In genomic region chr12:108277341-108277841, GRCm38 (mm10) we compare ENCODE assay signal across 9 mouse cellular contexts. TPM values are rescaled to one million over a fixed set of nuclear protein-coding genes. Genes with fewer than 3 reads are reported as not detected.
DNase-seq lines count a peak whose midpoint lies in the region; ATAC-seq and TF ChIP-seq lines count a peak whose summit lies in the region.
"Had no signal": no experiment of that assay in that cellular context is flagged by ENCODE, and none has a peak within 500 bp of the region (broad histone marks: within the 10 kb centered on the region; RNA-seq: fewer than 3 reads in every experiment).

No protein-coding gene starts in this region.

- no peak for TF ChIP-seq POLR2A in heart, adult 2 months (IDR thresholded peaks at IDR 0.05; ENCODE audit: insufficient read depth, low read depth, low read length)
- no peak for TF ChIP-seq POLR2A in CH12.LX (IDR thresholded peaks at IDR 0.05; ENCODE audit: low read depth, low read length)

- 53% methylated on average over 12 of the region's 12 CpGs for WGBS in heart, adult 2 months
- 2% methylated on average over 12 of the region's 12 CpGs for WGBS in embryonic facial prominence, embryonic 14.5 days
- 7% methylated on average over 12 of the region's 12 CpGs for WGBS in limb, embryonic 15.5 days

- no peak overlapping the region for H3K4me3 ChIP-seq in heart, adult 2 months
- H3K4me3 ChIP-seq in CH12.LX (replicated peaks in 1 of 3; ENCODE audit: low read depth in 2 of 3, low read length in 2 of 3, poor library complexity in 1 of 3), result no peak overlapping the region
- peak overlapping the region; percentile 15; the same call in 1 of the 2 replicates for H3K4me3 ChIP-seq in embryonic facial prominence, embryonic 14.5 days (ENCODE audit: low read depth, low read length)
- no peak overlapping the region for H3K4me3 ChIP-seq in limb, embryonic 15.5 days

- DNase-seq in heart, adult 2 months, result no peak
- DNase-seq in heart, postnatal 25 days (ENCODE audit: low spot score), result no peak
- no peak for DNase-seq in CH12.LX (ENCODE audit: extremely low read depth)
- peak; percentile 69 for DNase-seq in embryonic facial prominence, embryonic 14.5 days (ENCODE audit: low spot score)
- no peak for DNase-seq in layer of hippocampus, adult 9-10 months (ENCODE audit: low spot score)
- DNase-seq in adrenal gland, postnatal 25 days, result no peak
- no peak for DNase-seq in layer of hippocampus, postnatal 36 days

- in situ Hi-C loops in CH12.LX (cut with MboI; ENCODE audit: low pct_ligation_motif_present, low pct_unique_long_range_greater_than_20kb, low sequenced_read_pairs), result no loop called here

- TF ChIP-seq CTCF in heart, adult 2 months (IDR thresholded peaks at IDR 0.05), result 0 out of 2 replicates have a peak, but pooled peaks have one; percentile 23
- no peak for TF ChIP-seq CTCF in CH12.LX (conservative IDR thresholded peaks at IDR 0.05 in 1 of 2, IDR thresholded peaks at IDR 0.05 in 1 of 2; ENCODE audit: low read depth in 2 of 2, low read length in 2 of 2)

- peak; percentile 19; the same call in 1 of the 2 replicates for ATAC-seq in embryonic facial prominence, embryonic 14.5 days (ENCODE audit: low read depth)
- ATAC-seq in limb, embryonic 15.5 days (ENCODE audit: insufficient number of reproducible peaks, low FRiP score, low TSS enrichment, low read depth), result no peak

- H3K27ac ChIP-seq in heart, adult 2 months, result no peak overlapping the region
- no peak overlapping the region for H3K27ac ChIP-seq in CH12.LX (ENCODE audit: insufficient read depth, low read depth)
- H3K27ac ChIP-seq in embryonic facial prominence, embryonic 14.5 days (replicated peaks; ENCODE audit: low read depth, low read length), result no peak overlapping the region
- no peak overlapping the region for H3K27ac ChIP-seq in limb, embryonic 15.5 days

- TF ChIP-seq RAD21 in CH12.LX (IDR thresholded peaks at IDR 0.05; ENCODE audit: low read depth, low read length), result no peak

- no peak overlapping the region for H3K4me2 ChIP-seq in CH12.LX (ENCODE audit: insufficient read depth, low read depth, poor library complexity, severe bottlenecking)
- peak overlapping the region; percentile 85 for H3K4me2 ChIP-seq in embryonic facial prominence, embryonic 14.5 days (ENCODE audit: low read depth, low read length)
- H3K4me2 ChIP-seq in limb, embryonic 15.5 days, result peak overlapping the region; percentile 7; the same call in 1 of the 2 replicates

- H3K9me3 ChIP-seq in CH12.LX (replicated peaks; ENCODE audit: low read length), result no peaks in the 10 kb centered on the region
- no peaks in the 10 kb centered on the region for H3K9me3 ChIP-seq in embryonic facial prominence, embryonic 14.5 days (ENCODE audit: control insufficient read depth, low read length)
- no peaks in the 10 kb centered on the region for H3K9me3 ChIP-seq in limb, embryonic 15.5 days

- TF ChIP-seq EP300 in heart, adult 2 months (IDR thresholded peaks at IDR 0.05; ENCODE audit: insufficient read depth, low read depth, low read length), result no peak
- TF ChIP-seq EP300 in CH12.LX (IDR thresholded peaks at IDR 0.05; ENCODE audit: low read length), result no peak

- dilution Hi-C loops in CH12.LX (cut with MboI; ENCODE audit: extremely low pct_ligation_motif_present, extremely low pct_unique_long_range_greater_than_20kb, low sequenced_read_pairs), result no loop called here

- H3K79me2 ChIP-seq in heart, adult 2 months (replicated peaks; ENCODE audit: control insufficient read depth, insufficient read depth, low read length), result no peaks in the 10 kb centered on the region
- no peaks in the 10 kb centered on the region for H3K79me2 ChIP-seq in CH12.LX (replicated peaks; ENCODE audit: control insufficient read depth, extremely low read depth, insufficient read depth, poor library complexity, severe bottlenecking)

- no peaks in the 10 kb centered on the region for H3K36me3 ChIP-seq in heart, adult 2 months (ENCODE audit: control insufficient read depth, insufficient read depth, low read length)
- H3K36me3 ChIP-seq in CH12.LX (replicated peaks in 1 of 2; ENCODE audit: control insufficient read depth in 1 of 2, insufficient read depth in 1 of 2, low read length in 1 of 2), result no peaks in the 10 kb centered on the region
- H3K36me3 ChIP-seq in embryonic facial prominence, embryonic 14.5 days (ENCODE audit: control insufficient read depth, insufficient read depth, low read length), result no peaks in the 10 kb centered on the region
- H3K36me3 ChIP-seq in limb, embryonic 15.5 days, result no peaks in the 10 kb centered on the region
- H3K36me3 ChIP-seq: G1E had no signal

- H3K9ac ChIP-seq in heart, adult 2 months (ENCODE audit: low read depth, low read length), result no peak overlapping the region
- H3K9ac ChIP-seq in CH12.LX (ENCODE audit: insufficient read depth, low read depth), result no peak overlapping the region
- no peak overlapping the region for H3K9ac ChIP-seq in embryonic facial prominence, embryonic 14.5 days (ENCODE audit: low read depth, low read length)
- no peak overlapping the region for H3K9ac ChIP-seq in limb, embryonic 15.5 days

- intact Hi-C loops in heart, adult 2 months (cut with DNase I), result no loop called here
- intact Hi-C loops in heart, postnatal 25 days (cut with DNase I), result no loop called here

- no peaks in the 10 kb centered on the region for H3K27me3 ChIP-seq in heart, adult 2 months (ENCODE audit: control insufficient read depth, insufficient read depth, low read length)
- peaks cover 6% of the 10 kb centered on the region for H3K27me3 ChIP-seq in CH12.LX (replicated peaks)
- H3K27me3 ChIP-seq in embryonic facial prominence, embryonic 14.5 days (replicated peaks; ENCODE audit: control insufficient read depth, insufficient read depth, low read length), result no peaks in the 10 kb centered on the region
- no peaks in the 10 kb centered on the region; the same call in 1 of the 2 replicates for H3K27me3 ChIP-seq in limb, embryonic 15.5 days

- peaks cover 5% of the 10 kb centered on the region for H3K4me1 ChIP-seq in heart, adult 2 months (ENCODE audit: control insufficient read depth, insufficient read depth, low read length)
- peaks cover 2 to 29% of the 10 kb centered on the region in 2 experiments; a peak in 3 of 4 replicates for H3K4me1 ChIP-seq in CH12.LX (ENCODE audit: control insufficient read depth in 1 of 2, insufficient read depth in 2 of 2)
- H3K4me1 ChIP-seq in embryonic facial prominence, embryonic 14.5 days (ENCODE audit: control insufficient read depth, insufficient read depth, low read length), result peaks cover 45% of the 10 kb centered on the region
- peaks cover 56% of the 10 kb centered on the region for H3K4me1 ChIP-seq in limb, embryonic 15.5 days

TF ChIP-seq in CH12.LX, 34 proteins besides CTCF, POLR2A, EP300 and RAD21:
- TF ChIP-seq BHLHE40 (IDR thresholded peaks at IDR 0.05; ENCODE audit: low read depth, low read length) (peak; percentile 51; the same call in 1 of the 2 replicates), POLR2AphosphoS2 (IDR thresholded peaks at IDR 0.05; ENCODE audit: low read depth, low read length) (no peak), GABPA (IDR thresholded peaks at IDR 0.05; ENCODE audit: insufficient replicate concordance, low read depth, low read length) (no peak), IRF4 (IDR thresholded peaks at IDR 0.05; ENCODE audit: low read depth, low read length) (no peak), USF2 (conservative IDR thresholded peaks at IDR 0.05; ENCODE audit: low read depth, low read length) (no peak), NELFE (IDR thresholded peaks at IDR 0.05; ENCODE audit: low read depth, low read length) (no peak)

RNA-seq across cellular contexts. Expression of gene Ccdc85c, which starts 2.2 kb away (rescaled TPM):
- 10 to 100 TPM; 39.2 to 43.9 TPM for total RNA-seq in heart, adult 2 months (2021)
- 27.1 and 29.3 TPM in 2 replicates for polyA plus RNA-seq in heart, adult 2 months (2012; rRNA removed)
- 10 to 100 TPM; 36.4 to 40.9 TPM for total RNA-seq in heart, postnatal 25 days (2021)
- total RNA-seq in CH12.LX (2012; rRNA removed), result 14.0 and 14.6 TPM in 2 replicates
- 14.6 and 15.2 TPM in 2 replicates for total RNA-seq in CH12.LX (2014; rRNA removed)
- polyA plus RNA-seq in CH12.LX (2012; ENCODE audit: insufficient read length, low read depth), result 25.1 and 32.4 TPM in 2 replicates
- 4.2 and 4.7 TPM in 2 replicates for polyA plus RNA-seq in embryonic facial prominence, embryonic 14.5 days (2014; fragmentation: Nextera tagmentation; extraction: Ambion mirVana)
- polyA plus RNA-seq in limb, embryonic 15.5 days (2015; fragmentation: Nextera tagmentation; extraction: Ambion mirVana), result 4.2 and 4.7 TPM in 2 replicates
- 19.4 and 19.9 TPM in 2 replicates for total RNA-seq in adrenal gland, postnatal 25 days (2021)
- total RNA-seq in layer of hippocampus, postnatal 36 days (2021), result 10 to 100 TPM; 68.1 to 70.0 TPM
- polyA plus RNA-seq: G1E had no signal

RNA-seq across cellular contexts. Expression of gene Hhipl1, which starts 28.7 kb away (rescaled TPM):
- 1 to 10 TPM; 1.2 to 1.5 TPM for total RNA-seq in heart, adult 2 months (2021)
- polyA plus RNA-seq in heart, adult 2 months (2012; rRNA removed), result 1.6 and 1.8 TPM in 2 replicates
- total RNA-seq in heart, postnatal 25 days (2021), result 1 to 10 TPM in 1 of 2 experiments, under 1 TPM in 1; 0.95 to 1.7 TPM
- total RNA-seq in CH12.LX (2012; rRNA removed) (not detected in 2 replicates), CH12.LX (2014; rRNA removed) (not detected in 2 replicates)
- not detected in 2 replicates for polyA plus RNA-seq in CH12.LX (2012; ENCODE audit: insufficient read length, low read depth)
- polyA plus RNA-seq in embryonic facial prominence, embryonic 14.5 days (2014; fragmentation: Nextera tagmentation; extraction: Ambion mirVana), result 0.58 and 0.64 TPM in 2 replicates
- 0.97 and 1.4 TPM in 2 replicates for polyA plus RNA-seq in limb, embryonic 15.5 days (2015; fragmentation: Nextera tagmentation; extraction: Ambion mirVana)
- total RNA-seq in adrenal gland, postnatal 25 days (2021), result 0.48 and 0.67 TPM in 2 replicates
- total RNA-seq in layer of hippocampus, postnatal 36 days (2021), result 1 to 10 TPM; 4.5 to 5.7 TPM
- polyA plus RNA-seq: G1E had no signal

RNA-seq across cellular contexts. Expression of gene Cyp46a1, which starts 56.8 kb away (rescaled TPM):
- under 1 TPM; 0.41 to 0.47 TPM for total RNA-seq in heart, adult 2 months (2021)
- 1.3 and 1.8 TPM in 2 replicates for polyA plus RNA-seq in heart, adult 2 months (2012; rRNA removed)
- under 1 TPM; 0.31 to 0.36 TPM for total RNA-seq in heart, postnatal 25 days (2021)
- total RNA-seq in CH12.LX (2012; rRNA removed), result not detected in 2 replicates
- total RNA-seq in CH12.LX (2014; rRNA removed), result not detected in 2 replicates
- polyA plus RNA-seq in CH12.LX (2012; ENCODE audit: insufficient read length, low read depth), result not detected in 2 replicates
- 5.8 and 8.5 TPM in 2 replicates for polyA plus RNA-seq in embryonic facial prominence, embryonic 14.5 days (2014; fragmentation: Nextera tagmentation; extraction: Ambion mirVana)
- polyA plus RNA-seq in limb, embryonic 15.5 days (2015; fragmentation: Nextera tagmentation; extraction: Ambion mirVana), result 6.3 and 7.6 TPM in 2 replicates
- 2.0 and 3.1 TPM in 2 replicates for total RNA-seq in adrenal gland, postnatal 25 days (2021)
- total RNA-seq in layer of hippocampus, postnatal 36 days (2021), result 100 to 1,000 TPM; 168 to 174 TPM
- polyA plus RNA-seq: G1E had no signal

Comparison
In these comparisons a context has a peak if more than half of its experiments do, and no peak if none do; other contexts are left out.
1. RNA of gene Cyp46a1, which starts 56.8 kb away (total RNA-seq): 168 to 174 TPM in layer of hippocampus, postnatal 36 days; 2.0 to 3.1 TPM in adrenal gland, postnatal 25 days, 0.41 to 0.47 TPM in heart, adult 2 months, 0.31 to 0.36 TPM in heart, postnatal 25 days and not detected in CH12.LX; every median in the first group is over 10 times any median in the second.